Mouse (Mus musculus) lung, postnatal 10 days (tissue): ENCODE data around the gene Carmil1.
A peak's percentile ranks its signal among the peaks of the same experiment; 100 is the strongest.

Experiments used
- DNase-seq: peaks from one replicate; pipeline ENCODE4 v3.0.0; 2021

The Carmil1 gene

DNA sequence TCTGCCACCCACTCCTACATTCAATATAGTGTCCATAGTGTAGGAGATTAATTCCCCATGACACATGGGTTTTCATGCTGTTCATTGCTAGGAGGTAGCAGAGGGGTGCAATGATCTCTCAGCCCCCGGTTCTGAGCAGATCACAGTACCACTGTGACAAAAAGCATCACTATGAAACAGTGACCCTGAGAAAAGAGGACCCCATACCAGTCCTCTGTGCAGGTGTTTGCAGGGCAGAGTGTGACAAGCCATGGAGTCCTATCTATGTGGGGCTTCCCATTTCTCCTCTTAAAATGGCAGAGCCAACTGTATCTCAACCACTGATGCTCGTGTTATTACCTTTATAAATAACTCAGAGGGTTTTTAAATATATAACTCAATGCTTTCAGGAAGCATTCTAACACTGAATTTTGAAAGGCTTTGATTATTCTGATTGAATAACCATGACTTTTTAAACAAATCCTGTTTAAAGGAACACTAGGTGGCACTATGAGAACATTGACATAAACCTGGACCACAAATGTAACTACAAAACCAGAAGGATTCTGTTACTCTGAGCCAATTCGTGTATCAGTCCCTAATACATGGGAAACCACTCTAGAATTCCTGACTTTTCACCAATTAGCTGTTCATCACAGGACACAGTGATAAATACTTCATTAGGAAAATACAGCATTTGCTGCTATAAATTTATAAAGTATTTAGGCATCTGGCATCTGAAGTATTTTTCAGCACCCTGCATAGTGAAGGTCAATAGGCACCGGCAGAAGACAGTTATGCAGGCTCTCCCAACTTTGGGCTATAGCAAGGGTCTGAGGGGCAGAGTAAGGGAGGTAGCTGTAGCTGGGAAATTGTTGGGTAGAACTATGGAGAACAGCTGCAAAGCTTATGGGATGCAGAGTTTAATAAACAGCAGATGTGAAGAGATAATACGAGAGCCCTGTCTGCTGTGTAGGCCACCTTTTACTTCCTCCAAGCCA is 253.1 kb downstream of the Carmil1 start:
- DNase-seq = no peak

- DNase-seq = no peak
Observed at GRCm38 (mm10) chr13:24018515-24018914, 262.1 kb downstream of the Carmil1 start.

- no peak for DNase-seq
Observed at GRCm38 (mm10) chr13:24005528-24005927, 275.1 kb downstream of the Carmil1 start.

DNA sequence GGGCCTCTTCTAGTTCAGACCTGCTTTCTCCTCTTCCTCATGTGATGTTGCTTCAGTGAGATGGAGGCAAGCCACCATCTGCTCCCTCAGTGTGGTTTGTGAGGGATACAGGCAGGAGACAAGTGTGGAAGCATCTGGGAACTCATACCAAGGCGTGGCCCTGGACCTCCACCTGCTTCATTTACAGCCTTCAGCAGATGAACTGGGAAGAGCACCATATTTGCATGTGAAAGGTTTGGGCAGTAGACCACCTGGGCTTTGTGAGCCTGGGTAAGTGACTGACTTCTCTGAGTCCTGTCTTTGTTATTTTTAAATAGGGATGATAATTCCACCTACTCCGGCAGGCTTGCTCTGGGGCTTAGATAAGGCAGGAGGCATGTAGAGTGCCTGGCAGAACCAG is 278.8 kb downstream of the Carmil1 start:
- DNase-seq = no peak

GRCm38 (mm10) chr13:24001081-24001480 is 279.5 kb downstream of the Carmil1 start:
- DNase-seq = no peak

GRCm38 (mm10) chr13:23998826-23999225 is 281.8 kb downstream of the Carmil1 start:
- DNase-seq = no peak

- DNase-seq = no peak
Observed at GRCm38 (mm10) chr13:23994756-23995155, 285.8 kb downstream of the Carmil1 start.

DNA sequence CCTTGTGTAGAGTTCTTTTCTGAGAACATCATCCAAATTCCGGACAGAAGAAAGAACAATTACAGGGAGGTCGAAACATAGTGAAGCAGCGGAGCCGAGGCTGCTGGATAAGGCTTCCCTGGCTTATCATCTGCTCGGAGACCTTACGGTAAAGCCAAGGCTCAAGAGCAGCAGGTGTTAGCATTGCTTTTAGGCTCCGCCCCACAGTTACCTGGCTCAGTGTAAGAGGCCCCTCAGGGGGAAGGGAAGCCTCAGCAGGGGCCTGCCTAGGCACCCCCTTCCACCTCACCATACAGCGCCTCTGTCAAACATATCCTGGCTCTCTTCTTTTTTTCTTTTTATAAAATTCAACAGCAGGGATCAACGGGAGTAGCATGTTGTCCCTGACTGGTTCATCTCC is 286.6 kb downstream of the Carmil1 start:
- DNase-seq = no peak

- peak; percentile 77 for DNase-seq
Observed at GRCm38 (mm10) chr13:23990928-23991327, 289.7 kb downstream of the Carmil1 start, which contains the start of gene Scgn. Gene Scgn (minus strand): TSS chr13:23991214.

- no peak for DNase-seq
Observed at GRCm38 (mm10) chr13:23990451-23990850, 290.1 kb downstream of the Carmil1 start.

GRCm38 (mm10) chr13:23985130-23985529 is 295.5 kb downstream of the Carmil1 start:
- DNase-seq = no peak

- no peak for DNase-seq
Observed at GRCm38 (mm10) chr13:23972271-23972670, 308.3 kb downstream of the Carmil1 start.

GRCm38 (mm10) chr13:23971870-23972269 is 308.7 kb downstream of the Carmil1 start:
- no peak for DNase-seq

GRCm38 (mm10) chr13:23964909-23965308 is 315.7 kb downstream of the Carmil1 start:
- DNase-seq = no peak
